Mouse (Mus musculus): ENCODE measurements around the gene Apoh. TPM values are rescaled to one million over a fixed set of nuclear protein-coding genes. Genes with fewer than 3 reads are reported as not detected.

Gene Apoh
- polyA plus RNA-seq, 1 experiment: not detected

DNA sequence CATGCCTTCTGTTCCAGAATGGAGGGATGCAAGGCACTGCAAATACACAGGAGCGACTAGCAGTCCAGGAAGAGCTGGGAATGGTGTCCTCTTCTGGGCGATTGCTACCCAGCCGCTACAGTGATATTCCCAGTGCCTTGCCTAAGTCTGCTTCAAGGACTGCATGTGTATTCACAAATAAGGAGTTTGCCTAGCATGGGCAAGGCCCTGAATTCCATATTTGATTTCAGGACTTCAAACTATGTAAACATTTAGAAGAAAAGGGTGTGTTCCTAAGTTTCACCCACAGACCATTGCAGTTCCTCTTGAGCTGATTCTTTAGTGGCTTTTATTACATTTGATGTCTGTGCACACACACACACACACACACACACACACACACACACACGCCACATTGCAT lies 39.4 kb upstream of the Apoh start:
- no peak overlapping the region for H3K4me3 ChIP-seq (ENCODE audit: insufficient read depth, low read depth, low read length)
- peaks cover 36% of the 10 kb centered on the region for H3K4me1 ChIP-seq (ENCODE audit: control insufficient read depth, insufficient read depth, low read length)
- TF ChIP-seq POLR2A (IDR thresholded peaks at IDR 0.05; ENCODE audit: insufficient read depth, low read depth, low read length) (no peak), CTCF (IDR thresholded peaks at IDR 0.05; ENCODE audit: insufficient read depth, low read depth, low read length) (no peak)
- H3K27ac ChIP-seq (ENCODE audit: insufficient read depth, low read depth, low read length): no peak overlapping the region
- WGBS: 93% methylated on average over 4 of the region's 4 CpGs

DNA sequence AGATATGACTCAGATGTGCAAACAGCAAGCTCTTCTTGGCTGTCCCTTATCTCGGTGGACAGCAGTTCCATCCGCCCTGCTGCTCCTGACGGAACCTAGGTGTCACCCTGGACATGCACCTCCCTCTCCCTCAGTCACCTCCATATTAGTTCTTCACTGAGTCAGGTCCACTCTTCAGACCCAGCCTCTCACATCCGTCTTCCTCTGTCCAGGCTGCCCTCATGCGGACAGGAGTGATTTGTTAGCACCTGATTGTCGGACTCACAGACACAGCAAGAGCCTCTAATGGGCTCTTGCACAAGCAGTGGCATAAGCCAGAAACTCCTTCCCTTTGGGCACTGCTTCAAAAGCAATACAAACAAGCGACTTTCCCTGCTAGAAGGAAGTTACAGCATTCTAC lies 35.9 kb upstream of the Apoh start:
- 86% methylated on average over 7 of the region's 7 CpGs for WGBS
- no peak overlapping the region for H3K27ac ChIP-seq (ENCODE audit: insufficient read depth, low read depth, low read length)
- H3K4me3 ChIP-seq (ENCODE audit: insufficient read depth, low read depth, low read length): no peak overlapping the region
- H3K4me1 ChIP-seq (ENCODE audit: control insufficient read depth, insufficient read depth, low read length): peaks cover 22% of the 10 kb centered on the region
- TF ChIP-seq CTCF (IDR thresholded peaks at IDR 0.05; ENCODE audit: insufficient read depth, low read depth, low read length) (no peak), POLR2A (IDR thresholded peaks at IDR 0.05; ENCODE audit: insufficient read depth, low read depth, low read length) (no peak)

GRCm38 (mm10) chr11:108308253-108308652 lies 34.9 kb upstream of the Apoh start:
- Histone ChIP-seq H3K4me1 (ENCODE audit: control insufficient read depth, insufficient read depth, low read length) (peaks cover 23% of the 10 kb centered on the region), H3K27ac (ENCODE audit: insufficient read depth, low read depth, low read length) (no peak overlapping the region), H3K4me3 (ENCODE audit: insufficient read depth, low read depth, low read length) (no peak overlapping the region)
- 94% methylated on average over 5 of the region's 5 CpGs for WGBS
- TF ChIP-seq CTCF (IDR thresholded peaks at IDR 0.05; ENCODE audit: insufficient read depth, low read depth, low read length): no peak
- TF ChIP-seq POLR2A (IDR thresholded peaks at IDR 0.05; ENCODE audit: insufficient read depth, low read depth, low read length): no peak

DNA sequence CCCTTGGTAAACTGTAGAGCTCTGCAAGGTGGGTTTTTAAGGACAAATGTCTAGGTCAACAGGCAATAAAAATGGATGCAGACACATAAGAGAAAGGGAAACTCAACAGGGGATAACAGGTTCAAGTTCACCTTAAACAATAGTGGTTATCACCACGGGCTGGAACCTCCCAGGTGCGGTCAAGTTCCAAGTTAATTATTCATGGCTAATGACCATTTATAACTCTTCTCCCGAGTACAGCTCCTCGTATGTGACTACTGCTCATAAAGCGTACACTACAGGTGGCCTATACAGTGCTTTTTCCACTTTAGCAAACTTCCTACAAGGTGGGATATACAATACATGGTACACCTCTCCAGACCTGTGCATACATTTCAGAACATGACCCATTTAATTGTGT lies 33.4 kb upstream of the Apoh start:
- Histone ChIP-seq H3K4me1 (ENCODE audit: control insufficient read depth, insufficient read depth, low read length) (peaks cover 30% of the 10 kb centered on the region), H3K27ac (ENCODE audit: insufficient read depth, low read depth, low read length) (no peak overlapping the region), H3K4me3 (ENCODE audit: insufficient read depth, low read depth, low read length) (no peak overlapping the region)
- no peak for TF ChIP-seq CTCF (IDR thresholded peaks at IDR 0.05; ENCODE audit: insufficient read depth, low read depth, low read length)
- TF ChIP-seq POLR2A (IDR thresholded peaks at IDR 0.05; ENCODE audit: insufficient read depth, low read depth, low read length): no peak
- 82% methylated on average over 5 of the region's 5 CpGs for WGBS

DNA sequence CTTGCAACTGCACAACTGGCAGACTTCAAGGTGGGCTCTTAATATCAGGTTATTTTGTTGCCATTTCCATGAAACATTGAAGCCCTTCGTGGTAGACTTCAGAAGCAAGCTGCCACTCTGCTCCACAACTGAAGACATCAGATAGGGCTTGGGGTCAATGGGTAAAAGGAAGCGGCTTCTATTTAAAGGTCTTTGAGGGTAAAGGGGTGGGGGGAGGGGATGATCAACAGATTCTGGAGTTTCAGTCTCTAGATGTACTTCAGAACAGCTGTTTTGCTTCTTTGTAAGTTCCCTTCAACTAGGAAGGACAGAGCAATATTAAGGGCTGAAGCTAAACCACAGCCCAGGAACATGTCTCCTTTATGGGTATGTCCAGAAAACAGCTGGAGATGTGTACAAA lies 31.2 kb upstream of the Apoh start:
- TF ChIP-seq POLR2A (IDR thresholded peaks at IDR 0.05; ENCODE audit: insufficient read depth, low read depth, low read length) (no peak), CTCF (IDR thresholded peaks at IDR 0.05; ENCODE audit: insufficient read depth, low read depth, low read length) (no peak)
- Histone ChIP-seq H3K4me3 (ENCODE audit: insufficient read depth, low read depth, low read length) (no peak overlapping the region), H3K4me1 (ENCODE audit: control insufficient read depth, insufficient read depth, low read length) (peaks cover 27% of the 10 kb centered on the region), H3K27ac (ENCODE audit: insufficient read depth, low read depth, low read length) (no peak overlapping the region)
- 85% methylated on average over 2 of the region's 2 CpGs for WGBS

GRCm38 (mm10) chr11:108312516-108312915 lies 30.6 kb upstream of the Apoh start:
- peaks cover 22% of the 10 kb centered on the region for H3K4me1 ChIP-seq (ENCODE audit: control insufficient read depth, insufficient read depth, low read length)
- H3K4me3 ChIP-seq (ENCODE audit: insufficient read depth, low read depth, low read length): no peak overlapping the region
- no peak overlapping the region for H3K27ac ChIP-seq (ENCODE audit: insufficient read depth, low read depth, low read length)
- TF ChIP-seq POLR2A (IDR thresholded peaks at IDR 0.05; ENCODE audit: insufficient read depth, low read depth, low read length) (no peak), CTCF (IDR thresholded peaks at IDR 0.05; ENCODE audit: insufficient read depth, low read depth, low read length) (no peak)
- 51% methylated on average over 5 of the region's 5 CpGs for WGBS

- H3K4me1 ChIP-seq (ENCODE audit: control insufficient read depth, insufficient read depth, low read length): peaks cover 29% of the 10 kb centered on the region
- 78% methylated on average over 7 of the region's 7 CpGs for WGBS
- TF ChIP-seq CTCF (IDR thresholded peaks at IDR 0.05; ENCODE audit: insufficient read depth, low read depth, low read length) (no peak), POLR2A (IDR thresholded peaks at IDR 0.05; ENCODE audit: insufficient read depth, low read depth, low read length) (no peak)
- no peak overlapping the region for H3K4me3 ChIP-seq (ENCODE audit: insufficient read depth, low read depth, low read length)
- H3K27ac ChIP-seq (ENCODE audit: insufficient read depth, low read depth, low read length): no peak overlapping the region
Measured at GRCm38 (mm10) chr11:108315736-108316135, 27.4 kb upstream of the Apoh start.

GRCm38 (mm10) chr11:108317878-108318277 lies 25.3 kb upstream of the Apoh start:
- Histone ChIP-seq H3K27ac (ENCODE audit: insufficient read depth, low read depth, low read length) (no peak overlapping the region), H3K4me1 (ENCODE audit: control insufficient read depth, insufficient read depth, low read length) (peaks cover 30% of the 10 kb centered on the region), H3K4me3 (ENCODE audit: insufficient read depth, low read depth, low read length) (no peak overlapping the region)
- no peak for TF ChIP-seq CTCF (IDR thresholded peaks at IDR 0.05; ENCODE audit: insufficient read depth, low read depth, low read length)
- no peak for TF ChIP-seq POLR2A (IDR thresholded peaks at IDR 0.05; ENCODE audit: insufficient read depth, low read depth, low read length)
- 80% methylated on average over 6 of the region's 6 CpGs for WGBS

- no peak overlapping the region for H3K27ac ChIP-seq (ENCODE audit: insufficient read depth, low read depth, low read length)
- WGBS: 78% methylated on average over 11 of the region's 11 CpGs
Measured at GRCm38 (mm10) chr11:108319162-108319561, 24.0 kb upstream of the Apoh start.

DNA sequence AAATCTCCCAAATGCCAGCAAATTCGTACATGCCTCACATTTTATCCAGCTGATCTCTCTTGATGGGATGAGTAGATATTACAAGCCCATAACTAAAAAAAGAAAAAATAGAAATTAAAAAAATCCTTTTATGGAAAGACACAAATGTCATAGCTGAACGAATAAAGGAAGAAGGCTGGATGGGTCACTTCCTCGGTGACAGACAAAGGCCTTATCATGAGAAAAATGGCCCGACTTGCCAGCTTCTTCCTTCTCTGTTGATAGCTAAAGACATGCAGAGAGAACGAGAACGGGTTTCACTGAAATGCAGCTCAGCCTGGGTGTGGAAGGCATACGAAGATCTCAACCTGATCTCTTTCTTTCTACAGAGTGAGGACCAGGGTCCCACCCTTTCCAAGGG lies 22.6 kb upstream of the Apoh start:
- TF ChIP-seq POLR2A (IDR thresholded peaks at IDR 0.05; ENCODE audit: insufficient read depth, low read depth, low read length): no peak
- TF ChIP-seq CTCF (IDR thresholded peaks at IDR 0.05; ENCODE audit: insufficient read depth, low read depth, low read length): no peak
- no peak overlapping the region for H3K27ac ChIP-seq (ENCODE audit: insufficient read depth, low read depth, low read length)

More at GRCm38 (mm10) chr11:108319162-108319561, 24.0 kb upstream of the Apoh start:
- Histone ChIP-seq H3K4me1 (ENCODE audit: control insufficient read depth, insufficient read depth, low read length) (peaks cover 28% of the 10 kb centered on the region), H3K4me3 (ENCODE audit: insufficient read depth, low read depth, low read length) (no peak overlapping the region)
- no peak for TF ChIP-seq CTCF (IDR thresholded peaks at IDR 0.05; ENCODE audit: insufficient read depth, low read depth, low read length)
- no peak for TF ChIP-seq POLR2A (IDR thresholded peaks at IDR 0.05; ENCODE audit: insufficient read depth, low read depth, low read length)

More for the DNA sequence above, 22.6 kb upstream of the Apoh start:
- H3K4me1 ChIP-seq (ENCODE audit: control insufficient read depth, insufficient read depth, low read length): peaks cover 25% of the 10 kb centered on the region
- WGBS: 81% methylated on average over 7 of the region's 7 CpGs
- no peak overlapping the region for H3K4me3 ChIP-seq (ENCODE audit: insufficient read depth, low read depth, low read length)
